Mouse (Mus musculus) adrenal gland, postnatal 14 days (tissue): ENCODE data around the gene Atp5j2. TPM values are rescaled to one million over a fixed set of nuclear protein-coding genes. Genes with fewer than 3 reads are reported as not detected.

Source experiments
- total RNA-seq: library from RNA; stranded (reverse); gene quantifications from 2 replicates; pipeline ENCODE4 v1.2.3, GENCODE M21; 2021

The Atp5j2 gene
- total RNA-seq, 1 experiment from 2014 or later = 774 TPM

Other genes with a start within 250 kb of the Atp5j2 start
- 17.2 and 19.4 TPM in 2 replicates for gene Smurf1, start 226.2 kb downstream of the Atp5j2 start, total RNA-seq
- gene Gm4871, start 159.3 kb downstream of the Atp5j2 start, total RNA-seq = not detected in 2 replicates
- gene 1700018F24Rik, start 149.1 kb downstream of the Atp5j2 start, total RNA-seq = not detected in 2 replicates
- gene Arpc1a, start 108.2 kb downstream of the Atp5j2 start, total RNA-seq = 101 and 105 TPM in 2 replicates
- gene Kpna7, start 108.0 kb downstream of the Atp5j2 start, total RNA-seq = not detected in 2 replicates
- gene Arpc1b, start 77.8 kb downstream of the Atp5j2 start, total RNA-seq = 205 and 257 TPM in 2 replicates
- 101 and 108 TPM in 2 replicates for gene Pdap1, start 51.8 kb downstream of the Atp5j2 start, total RNA-seq
- 106 and 112 TPM in 2 replicates for gene Bud31, start 51.7 kb downstream of the Atp5j2 start, total RNA-seq
- gene Ptcd1, start 25.0 kb downstream of the Atp5j2 start, total RNA-seq = 27.0 and 28.3 TPM in 2 replicates
- gene Cpsf4, start 24.8 kb downstream of the Atp5j2 start, total RNA-seq = 21.2 and 23.2 TPM in 2 replicates
- gene Zkscan14, start 9.8 kb upstream of the Atp5j2 start, total RNA-seq = 8.3 and 10.5 TPM in 2 replicates
- 12.2 and 14.3 TPM in 2 replicates for gene Zkscan5, start 12.5 kb upstream of the Atp5j2 start, total RNA-seq
- gene Zfp655, start 39.7 kb upstream of the Atp5j2 start, total RNA-seq = 46.6 and 49.8 TPM in 2 replicates
- gene Zscan25, start 88.4 kb upstream of the Atp5j2 start, total RNA-seq = 14.6 and 17.0 TPM in 2 replicates
- not detected in 2 replicates for gene Cyp3a57, start 153.2 kb upstream of the Atp5j2 start, total RNA-seq